In the genomic region with DNA sequence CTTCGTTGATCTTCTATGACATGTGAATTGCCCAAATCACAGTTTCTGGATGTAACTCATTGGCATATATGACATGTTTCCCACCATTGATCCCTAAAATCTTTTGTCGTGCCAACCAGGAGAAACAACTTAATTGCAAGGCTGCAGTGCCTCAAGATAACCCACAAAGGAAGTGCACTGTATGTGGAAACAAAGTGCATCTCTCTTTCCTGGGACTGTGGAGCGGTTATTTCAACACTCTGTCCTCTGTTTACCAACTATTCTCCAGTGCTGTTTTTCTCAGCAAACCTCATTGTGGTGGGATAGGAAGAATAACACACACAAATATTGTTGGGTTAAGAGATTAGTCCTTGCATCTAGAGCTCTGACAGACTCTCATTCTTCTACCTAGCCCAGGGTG, we compare ENCODE assay signal across 25 mouse cellular contexts.
"Had no signal": no experiment of that assay in that cellular context is flagged by ENCODE, and none has a peak within 500 bp of the region (broad histone marks: within the 10 kb centered on the region; RNA-seq: fewer than 3 reads in every experiment).

No protein-coding gene starts in this region.

- H3K9me3 ChIP-seq: heart, embryonic 12.5 days; hindbrain, embryonic 10.5 days; hindbrain, embryonic 12.5 days; intestine, embryonic 15.5 days; kidney, embryonic 15.5 days; limb, embryonic 13.5 days; limb, embryonic 15.5 days had no signal

- H3K4me1 ChIP-seq: intestine, embryonic 15.5 days; kidney, embryonic 15.5 days; limb, embryonic 13.5 days had no signal

- H3K36me3 ChIP-seq: heart, embryonic 12.5 days; hindbrain, embryonic 10.5 days; hindbrain, embryonic 12.5 days; intestine, embryonic 15.5 days; kidney, embryonic 15.5 days; limb, embryonic 13.5 days; limb, embryonic 15.5 days had no signal

- DNase-seq: forebrain, postnatal 0 days; gastrocnemius, postnatal 14 days; gastrocnemius, postnatal 36 days; heart, adult 2 months; heart, postnatal 10 days; heart, postnatal 4 days; kidney, adult 18-20 months; kidney, adult 9 months; kidney, postnatal 14 days; kidney, postnatal 36 days; layer of hippocampus, adult 9-11 months; layer of hippocampus, postnatal 36 days; left cerebral cortex, postnatal 4 days had no signal

- H3K27ac ChIP-seq: heart, adult 2 months; hindbrain, embryonic 10.5 days; hindbrain, embryonic 12.5 days; hindbrain, embryonic 14.5 days; intestine, embryonic 15.5 days; kidney, embryonic 15.5 days; kidney, postnatal 0 days; limb, embryonic 13.5 days; limb, embryonic 15.5 days had no signal

- H3K27me3 ChIP-seq: heart, embryonic 12.5 days; hindbrain, embryonic 12.5 days; intestine, embryonic 15.5 days; kidney, embryonic 15.5 days; limb, embryonic 13.5 days; limb, embryonic 15.5 days had no signal

- ATAC-seq: forebrain, postnatal 0 days; hindbrain, embryonic 16.5 days; inflammation-experienced regulatory T-cells, adult 6 months; intestine, embryonic 15.5 days; intestine, postnatal 0 days had no signal

- H3K4me3 ChIP-seq: heart, adult 2 months; heart, embryonic 12.5 days; hindbrain, embryonic 10.5 days; hindbrain, embryonic 12.5 days; intestine, embryonic 15.5 days; kidney, embryonic 15.5 days; limb, embryonic 13.5 days; limb, embryonic 15.5 days had no signal
